Mouse (Mus musculus) stomach, postnatal 0 days (tissue): ENCODE results near the gene Ankrd17.

ENCODE experiments used
- CTCF ChIP-seq: IDR thresholded peaks from 2 replicates; pipeline ENCODE4 v1.5.1; 2016; ENCODE audit warnings: antibody characterized with exemption, low read depth, mild to moderate bottlenecking, moderate library complexity
- EP300 ChIP-seq: optimal IDR thresholded peaks from 2 replicates; pipeline ENCODE3; 2016; ENCODE audit warnings: antibody characterized with exemption

- TF ChIP-seq CTCF (no peak), EP300 (no peak)
These were observed 25.5 kb downstream of the Ankrd17 start for GRCm38 (mm10) chr5:90340847-90341246.
